Mouse (Mus musculus) hindbrain, postnatal 0 days (tissue): ENCODE data around the gene Gnao1. TPM values are rescaled to one million over a fixed set of nuclear protein-coding genes. Genes with fewer than 3 reads are reported as not detected.

Experiments used
- ATAC-seq: fragments of 200-750 bp; cut with Nextera tagmentation; 2 replicates; pipeline ENCODE4 v1.8.0; 2017; ENCODE audit warnings: mild to moderate bottlenecking, moderate TSS enrichment, moderate library complexity
- DNase-seq: peaks from one replicate; pipeline ENCODE4 v3.0.0-alpha.2; 2015; ENCODE audit warnings: low spot score
- H3K27ac ChIP-seq: fragments of 300-500 bp; sonication (generic); 2 replicates; pipeline ENCODE4 v1.5.1; 2014; ENCODE audit warnings: mild to moderate bottlenecking
- H3K27me3 ChIP-seq: fragments of 300-500 bp; sonication (generic); 2 replicates; pipeline ENCODE4 v1.6.1; 2014; ENCODE audit warnings: low read length, mixed read lengths; ENCODE audit not compliant: insufficient read depth
- H3K36me3 ChIP-seq: fragments of 300-500 bp; sonication (generic); 2 replicates; pipeline ENCODE4 v1.6.1; 2014; ENCODE audit warnings: low read length, mixed read lengths; ENCODE audit not compliant: insufficient read depth
- H3K4me1 ChIP-seq: fragments of 300-500 bp; sonication (generic); 2 replicates; pipeline ENCODE4 v1.6.1; 2014; ENCODE audit warnings: antibody characterized with exemption, low read length, mixed read lengths; ENCODE audit not compliant: insufficient read depth
- H3K4me2 ChIP-seq: fragments of 300-500 bp; sonication (generic); 2 replicates; pipeline ENCODE4 v1.6.1; 2014; ENCODE audit warnings: low read depth, mild to moderate bottlenecking, low read length, moderate library complexity, mixed read lengths
- H3K4me3 ChIP-seq: fragments of 300-500 bp; sonication (generic); 2 replicates; pipeline ENCODE4 v1.5.1; 2014; ENCODE audit warnings: low read length
- H3K9ac ChIP-seq: fragments of 300-500 bp; sonication (generic); replicated peaks from 2 replicates; pipeline ENCODE4 v1.6.1; 2014; ENCODE audit warnings: mild to moderate bottlenecking, low read length, moderate library complexity, mixed read lengths
- H3K9me3 ChIP-seq: fragments of 300-500 bp; sonication (generic); 2 replicates; pipeline ENCODE4 v1.6.1; 2016; ENCODE audit warnings: low read length, mixed read lengths
- CTCF ChIP-seq: IDR thresholded peaks from 2 replicates; pipeline ENCODE4 v1.5.1; 2016; ENCODE audit warnings: antibody characterized with exemption, control low read depth, low read depth
- WGBS: fragments of 180-500 bp; shearing (Covaris S2); extraction: QIAGEN DNeasy Blood & Tissue Kit; methylation state at CpG from one replicate; pipeline ENCODE4 v1.1.7; 2014; 5-methylcytosine and 5-hydroxymethylcytosine counted together
- polyA plus RNA-seq: library from polyadenylated mRNA; unstranded; fragments of >200 nt; fragmentation: Nextera tagmentation; extraction: Ambion mirVana; gene quantifications from 2 replicates; pipeline ENCODE4 v1.2.1, GENCODE M21; 2015
- total RNA-seq: library from RNA; depleted of rRNA; stranded (reverse); fragments of >200 nt; gene quantifications from 2 replicates; pipeline ENCODE4 v1.2.3, GENCODE M21; 2014

Gene Gnao1
- total and polyA plus RNA-seq, 2 experiments from 2014 or later, result 244 to 291 TPM

DNA sequence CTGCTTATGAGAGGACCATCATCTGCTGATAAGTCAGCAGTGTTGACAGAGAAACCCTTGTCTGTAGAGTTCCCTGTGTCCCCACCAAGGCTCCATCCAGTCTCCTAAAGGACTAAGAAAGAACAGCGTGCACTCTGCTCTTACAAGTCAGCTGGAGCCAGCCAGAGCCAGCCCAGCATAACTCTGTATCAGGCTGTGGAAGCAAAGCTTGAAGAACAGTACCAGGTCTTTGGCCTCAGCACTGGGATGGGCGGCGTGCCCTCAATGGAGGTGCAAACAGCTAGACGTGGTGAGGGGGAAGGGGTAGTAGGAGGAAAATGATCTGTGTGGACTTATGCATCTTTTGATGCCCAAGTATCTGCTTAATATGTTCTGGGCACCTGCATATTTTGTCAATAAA lies 32.8 kb downstream of the Gnao1 start:
- peaks cover 19% of the 10 kb centered on the region for H3K4me1 ChIP-seq
- ATAC-seq, result no peak
- H3K27ac ChIP-seq, result no peak overlapping the region
- H3K4me3 ChIP-seq, result no peak overlapping the region
- H3K9ac ChIP-seq, result no peak overlapping the region
- no peak for TF ChIP-seq CTCF
- no peak overlapping the region for H3K4me2 ChIP-seq
- WGBS, result 74% methylated on average over 4 of the region's 4 CpGs
- DNase-seq, result no peak
- H3K9me3 ChIP-seq, result no peaks in the 10 kb centered on the region
- H3K36me3 ChIP-seq, result no peaks in the 10 kb centered on the region
- no peaks in the 10 kb centered on the region for H3K27me3 ChIP-seq

DNA sequence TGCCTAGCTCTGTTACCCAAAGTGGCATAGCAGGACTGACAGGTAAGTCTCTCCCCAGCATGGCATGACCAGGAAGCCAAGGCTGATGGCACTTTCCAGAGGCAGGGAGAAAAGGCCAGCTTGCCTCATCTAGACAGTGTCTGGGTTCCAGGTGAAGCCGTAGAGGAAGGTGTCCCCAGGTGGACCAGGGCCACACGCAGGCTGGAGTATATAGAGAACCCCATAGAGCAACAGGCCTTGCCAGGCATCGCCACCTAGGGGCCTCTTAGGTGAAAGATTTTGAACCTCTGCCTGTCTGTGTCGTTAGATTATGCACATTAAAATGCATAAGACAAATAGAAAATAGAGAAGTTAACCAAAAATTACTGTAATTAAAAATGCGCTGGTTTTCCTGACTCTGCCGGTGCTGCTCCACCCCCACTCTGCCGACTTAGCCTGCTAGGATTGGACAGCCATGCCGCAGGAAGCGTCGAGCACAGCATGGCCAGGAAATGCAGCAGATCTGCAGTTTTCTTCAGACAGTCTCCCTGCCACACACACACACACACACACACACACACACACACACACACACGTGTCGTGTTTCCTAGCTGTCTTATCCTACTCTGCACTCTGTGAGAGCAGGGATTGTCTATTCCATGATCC lies 34.2 kb downstream of the Gnao1 start:
- peak; percentile 61 for TF ChIP-seq CTCF
- Histone ChIP-seq H3K9ac (no peak overlapping the region), H3K27ac (no peak overlapping the region), H3K27me3 (no peaks in the 10 kb centered on the region), H3K9me3 (no peaks in the 10 kb centered on the region), H3K36me3 (no peaks in the 10 kb centered on the region), H3K4me3 (no peak overlapping the region), H3K4me1 (peaks cover 19% of the 10 kb centered on the region), H3K4me2 (no peak overlapping the region)
- WGBS, result 35% methylated on average over 12 of the region's 12 CpGs
- ATAC-seq (no peak), DNase-seq (peak; percentile 46)

GRCm38 (mm10) chr8:93845186-93845585 lies 35.4 kb downstream of the Gnao1 start:
- H3K9me3 ChIP-seq, result no peaks in the 10 kb centered on the region
- DNase-seq, result no peak
- no peak overlapping the region for H3K9ac ChIP-seq
- no peak for ATAC-seq
- no peaks in the 10 kb centered on the region for H3K36me3 ChIP-seq
- no peaks in the 10 kb centered on the region for H3K27me3 ChIP-seq
- H3K4me2 ChIP-seq, result no peak overlapping the region
- H3K27ac ChIP-seq, result no peak overlapping the region
- no peak overlapping the region for H3K4me3 ChIP-seq
- peaks cover 19% of the 10 kb centered on the region for H3K4me1 ChIP-seq
- TF ChIP-seq CTCF, result no peak
- WGBS, result 42% methylated on average over 1 of the region's 1 CpGs

GRCm38 (mm10) chr8:93852087-93852645 lies 42.4 kb downstream of the Gnao1 start:
- H3K4me2 ChIP-seq, result no peak overlapping the region
- no peak overlapping the region for H3K27ac ChIP-seq
- DNase-seq (no peak), ATAC-seq (no peak)
- H3K9ac ChIP-seq, result no peak overlapping the region
- H3K4me3 ChIP-seq, result no peak overlapping the region
- TF ChIP-seq CTCF, result no peak
- H3K36me3 ChIP-seq, result no peaks in the 10 kb centered on the region
- 72% methylated on average over 11 of the region's 11 CpGs for WGBS
- H3K4me1 ChIP-seq, result no peaks in the 10 kb centered on the region
- H3K9me3 ChIP-seq, result no peaks in the 10 kb centered on the region
- H3K27me3 ChIP-seq, result no peaks in the 10 kb centered on the region

DNA sequence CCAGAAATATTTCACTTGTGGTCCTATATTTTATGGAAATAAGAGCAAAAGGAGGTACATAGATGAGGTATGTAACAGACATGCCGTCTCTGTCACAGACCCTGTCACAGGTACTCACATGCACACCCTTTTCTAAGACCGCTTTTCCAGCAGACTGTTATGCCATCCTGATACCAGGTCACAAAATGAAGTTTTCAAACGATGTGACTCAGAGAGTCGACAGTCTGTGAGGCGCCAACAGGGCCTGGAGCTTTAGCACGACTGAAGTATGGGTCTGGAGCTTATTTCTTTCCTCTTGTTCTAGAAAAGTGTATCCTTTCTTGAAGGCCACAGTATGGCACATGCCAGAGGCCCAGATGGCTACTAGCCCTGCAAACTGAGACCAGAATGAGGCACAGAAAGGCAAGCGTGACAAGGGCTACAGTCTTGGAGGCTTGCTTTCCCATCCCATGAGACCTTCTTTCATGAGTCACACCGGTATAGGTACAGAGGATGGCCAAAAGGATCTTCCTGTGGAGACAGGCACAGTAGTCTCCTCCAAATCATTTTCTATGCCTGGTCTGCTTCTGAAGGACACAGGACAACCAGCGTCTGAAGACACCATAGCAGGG lies 43.2 kb downstream of the Gnao1 start:
- no peak overlapping the region for H3K4me2 ChIP-seq
- H3K9me3 ChIP-seq, result no peaks in the 10 kb centered on the region
- H3K27me3 ChIP-seq, result no peaks in the 10 kb centered on the region
- DNase-seq (no peak), ATAC-seq (no peak)
- no peak overlapping the region for H3K9ac ChIP-seq
- H3K27ac ChIP-seq, result no peak overlapping the region
- no peak for TF ChIP-seq CTCF
- 85% methylated on average over 9 of the region's 9 CpGs for WGBS
- no peaks in the 10 kb centered on the region for H3K4me1 ChIP-seq
- no peak overlapping the region for H3K4me3 ChIP-seq
- H3K36me3 ChIP-seq, result no peaks in the 10 kb centered on the region

DNA sequence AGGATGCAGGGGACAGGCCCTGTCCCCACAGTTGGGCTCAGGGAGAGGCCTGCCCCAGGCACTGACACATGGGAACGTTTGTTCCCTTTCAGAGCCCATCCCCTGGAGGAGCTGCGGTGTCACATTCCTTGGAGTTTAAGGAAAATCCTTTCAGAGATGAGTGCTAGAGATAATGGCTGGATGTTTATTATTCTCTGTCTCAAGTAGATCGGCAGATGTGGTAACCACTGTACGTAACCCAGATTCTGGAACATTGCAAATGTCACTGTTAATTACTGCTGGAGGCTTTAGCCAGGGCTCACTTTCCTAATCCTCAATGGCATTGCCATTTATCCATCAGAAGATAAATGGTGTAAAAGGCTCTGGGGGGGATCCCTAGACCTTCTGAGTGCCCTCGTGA lies 44.9 kb downstream of the Gnao1 start:
- Histone ChIP-seq H3K27ac (no peak overlapping the region), H3K9me3 (no peaks in the 10 kb centered on the region), H3K27me3 (no peaks in the 10 kb centered on the region), H3K9ac (no peak overlapping the region), H3K36me3 (no peaks in the 10 kb centered on the region), H3K4me3 (no peak overlapping the region), H3K4me2 (no peak overlapping the region), H3K4me1 (no peaks in the 10 kb centered on the region)
- ATAC-seq (no peak), DNase-seq (no peak)
- no peak for TF ChIP-seq CTCF
- 55% methylated on average over 5 of the region's 5 CpGs for WGBS

GRCm38 (mm10) chr8:93855272-93855671 lies 45.5 kb downstream of the Gnao1 start:
- no peak overlapping the region for H3K9ac ChIP-seq
- no peaks in the 10 kb centered on the region for H3K36me3 ChIP-seq
- no peaks in the 10 kb centered on the region for H3K9me3 ChIP-seq
- H3K4me3 ChIP-seq, result no peak overlapping the region
- no peaks in the 10 kb centered on the region for H3K27me3 ChIP-seq
- DNase-seq (no peak), ATAC-seq (no peak)
- no peaks in the 10 kb centered on the region for H3K4me1 ChIP-seq
- 71% methylated on average over 4 of the region's 4 CpGs for WGBS
- H3K27ac ChIP-seq, result no peak overlapping the region
- no peak overlapping the region for H3K4me2 ChIP-seq
- TF ChIP-seq CTCF, result no peak
